Mouse (Mus musculus) limb, embryonic 15.5 days (tissue): ENCODE data around the gene Stra8. TPM values are rescaled to one million over a fixed set of nuclear protein-coding genes. Genes with fewer than 3 reads are reported as not detected.
A peak's percentile ranks its signal among the peaks of the same experiment; 100 is the strongest.

Experiments used
- ATAC-seq: fragments of 200-750 bp; cut with Nextera tagmentation; 2 replicates; pipeline ENCODE4 v1.8.0; 2017; ENCODE audit warnings: low read depth, moderate TSS enrichment; ENCODE audit not compliant: insufficient number of reproducible peaks, low FRiP score, low TSS enrichment
- H3K27ac ChIP-seq: fragments of 300-500 bp; sonication (generic); 2 replicates; pipeline ENCODE4 v1.5.1; 2015; ENCODE audit warnings: moderate library complexity, mild to moderate bottlenecking, inconsistent platforms
- H3K27me3 ChIP-seq: fragments of 300-500 bp; sonication (generic); 2 replicates; pipeline ENCODE4 v1.6.1; 2015; ENCODE audit warnings: inconsistent platforms
- H3K36me3 ChIP-seq: fragments of 300-500 bp; sonication (generic); 2 replicates; pipeline ENCODE4 v1.6.1; 2015; ENCODE audit warnings: inconsistent platforms
- H3K4me1 ChIP-seq: fragments of 300-500 bp; sonication (generic); 2 replicates; pipeline ENCODE4 v1.6.1; 2015; ENCODE audit warnings: inconsistent platforms
- H3K4me2 ChIP-seq: fragments of 300-500 bp; sonication (generic); 2 replicates; pipeline ENCODE4 v1.6.1; 2015; ENCODE audit warnings: mild to moderate bottlenecking, inconsistent platforms
- H3K4me3 ChIP-seq: fragments of 300-500 bp; sonication (generic); 2 replicates; pipeline ENCODE4 v1.5.1; 2015; ENCODE audit warnings: mild to moderate bottlenecking, inconsistent platforms
- H3K9ac ChIP-seq: fragments of 300-500 bp; sonication (generic); 2 replicates; pipeline ENCODE4 v1.6.1; 2015; ENCODE audit warnings: inconsistent platforms
- H3K9me3 ChIP-seq: fragments of 300-500 bp; sonication (generic); 2 replicates; pipeline ENCODE4 v1.6.1; 2016; ENCODE audit warnings: inconsistent platforms
- WGBS: fragments of 180-500 bp; shearing (Covaris S2); methylation state at CpG from one replicate; pipeline ENCODE4 v1.1.7; 2015; 5-methylcytosine and 5-hydroxymethylcytosine counted together
- polyA plus RNA-seq: library from polyadenylated mRNA; unstranded; fragments of >200 nt; fragmentation: Nextera tagmentation; extraction: Ambion mirVana; gene quantifications from 2 replicates; pipeline ENCODE4 v1.2.1, GENCODE M21; 2015

Gene Stra8
- polyA plus RNA-seq, 1 experiment from 2014 or later: not detected

DNA sequence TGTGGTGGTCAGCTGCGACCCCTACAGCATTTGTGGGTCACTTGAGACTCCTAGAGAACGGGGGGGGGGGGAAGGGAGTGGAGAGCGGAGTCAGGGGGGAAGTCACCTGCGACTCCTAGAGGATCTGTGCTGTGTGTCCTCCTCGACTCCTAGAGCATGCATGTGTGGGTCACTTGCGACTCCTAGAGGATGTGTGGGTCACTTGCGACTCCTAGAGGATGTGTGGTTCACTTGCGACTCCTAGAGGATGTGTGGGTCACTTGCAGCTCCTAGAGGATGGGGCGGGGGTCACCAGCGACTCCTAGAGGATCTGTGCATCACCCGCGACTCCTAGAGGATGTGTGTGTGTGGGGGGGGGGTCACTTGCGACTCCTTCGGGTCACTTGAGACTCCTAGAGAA is 2.0 kb downstream of the Stra8 start:
- no peaks in the 10 kb centered on the region for H3K27me3 ChIP-seq
- H3K27ac ChIP-seq: no peak overlapping the region
- no peak overlapping the region for H3K9ac ChIP-seq
- no peak for ATAC-seq
- no peaks in the 10 kb centered on the region for H3K36me3 ChIP-seq
- H3K9me3 ChIP-seq: no peaks in the 10 kb centered on the region
- 62% methylated on average over 14 of the region's 14 CpGs for WGBS
- no peaks in the 10 kb centered on the region for H3K4me1 ChIP-seq
- H3K4me2 ChIP-seq: no peak overlapping the region
- H3K4me3 ChIP-seq: no peak overlapping the region

DNA sequence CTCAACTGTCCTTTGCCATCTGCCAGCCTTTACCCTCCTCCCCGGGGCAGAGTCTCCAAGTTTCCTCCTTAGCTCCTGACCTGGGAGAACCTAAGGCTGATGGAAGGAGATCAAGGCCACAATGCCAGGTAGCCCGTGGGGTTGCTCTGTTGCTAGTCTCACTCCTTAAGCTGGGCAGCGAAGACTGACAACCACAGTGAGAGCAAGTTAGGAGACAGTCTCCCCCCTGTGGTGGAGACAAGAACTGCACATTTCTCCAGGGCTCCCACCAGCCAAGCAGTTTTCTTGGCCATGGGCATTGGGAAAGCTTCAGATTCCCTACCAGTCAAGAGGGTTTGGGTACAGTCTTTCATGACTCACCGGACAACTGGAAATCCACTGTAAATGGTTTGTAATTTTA is 7.2 kb downstream of the Stra8 start:
- Histone ChIP-seq H3K27me3 (no peaks in the 10 kb centered on the region), H3K9me3 (no peaks in the 10 kb centered on the region), H3K4me3 (no peak overlapping the region), H3K36me3 (no peaks in the 10 kb centered on the region), H3K27ac (no peak overlapping the region), H3K4me2 (no peak overlapping the region), H3K4me1 (no peaks in the 10 kb centered on the region), H3K9ac (no peak overlapping the region)
- 44% methylated on average over 4 of the region's 4 CpGs for WGBS
- no peak for ATAC-seq

DNA sequence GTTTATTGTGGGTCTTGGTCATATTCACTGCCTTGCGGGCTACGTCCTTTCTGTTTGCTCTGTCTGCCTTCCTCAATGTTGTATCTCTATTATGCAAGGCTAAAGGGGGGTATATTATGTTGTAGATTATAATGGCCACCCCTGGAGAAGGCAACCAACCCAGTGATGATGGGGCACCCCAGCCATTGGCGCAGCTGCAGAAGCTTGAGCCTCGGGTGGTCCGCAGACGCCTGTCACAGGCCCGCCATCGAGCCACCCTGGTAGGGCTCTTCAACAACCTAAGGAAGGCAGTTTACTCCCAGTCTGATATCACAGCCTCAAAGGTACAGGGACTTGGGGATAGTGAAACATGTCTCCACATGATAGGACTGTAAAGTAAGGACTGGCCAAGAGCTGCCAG is 7.6 kb downstream of the Stra8 start:
- H3K4me2 ChIP-seq: no peak overlapping the region
- no peaks in the 10 kb centered on the region for H3K27me3 ChIP-seq
- H3K36me3 ChIP-seq: no peaks in the 10 kb centered on the region
- H3K27ac ChIP-seq: no peak overlapping the region
- no peaks in the 10 kb centered on the region for H3K9me3 ChIP-seq
- no peak overlapping the region for H3K4me3 ChIP-seq
- no peaks in the 10 kb centered on the region for H3K4me1 ChIP-seq
- no peak for ATAC-seq
- 96% methylated on average over 8 of the region's 8 CpGs for WGBS
- no peak overlapping the region for H3K9ac ChIP-seq

DNA sequence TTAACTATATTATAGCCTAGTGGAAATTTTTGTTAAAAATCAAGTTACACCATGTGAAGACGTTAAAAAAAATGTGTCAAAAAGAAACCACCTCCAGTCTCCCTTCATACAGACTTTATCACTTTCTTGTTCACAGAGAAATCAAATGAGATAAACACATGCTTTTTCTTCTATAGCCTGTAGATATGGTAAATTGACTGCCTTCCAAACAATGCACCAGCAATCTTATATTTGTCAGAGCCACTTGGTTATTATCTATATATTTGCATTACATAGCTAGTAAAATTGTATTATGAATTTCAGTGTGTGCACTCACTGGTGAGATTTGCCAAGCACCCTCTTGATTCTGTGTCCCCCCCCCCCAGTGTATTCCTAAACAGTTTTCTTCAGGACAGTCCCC is 12.7 kb downstream of the Stra8 start:
- H3K9ac ChIP-seq: no peak overlapping the region
- ATAC-seq: no peak

DNA sequence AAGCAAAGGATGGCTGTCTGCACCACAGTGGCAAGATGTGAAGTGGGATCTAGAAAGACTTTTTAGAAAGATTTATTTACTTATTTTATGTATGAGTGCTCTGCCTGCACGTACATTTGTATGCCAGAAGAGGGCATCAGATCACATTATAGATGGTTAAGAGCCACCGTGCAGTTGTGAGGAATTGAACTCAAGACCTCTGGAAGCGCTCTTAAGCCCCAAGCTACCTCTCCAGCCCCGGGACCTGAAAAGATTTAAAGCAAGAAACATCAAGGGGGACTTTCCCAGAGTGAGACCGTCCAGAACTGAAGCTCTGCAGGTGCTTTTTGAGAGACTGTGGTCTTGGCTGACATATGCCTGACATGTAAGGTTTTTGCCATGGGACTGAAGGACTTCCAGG is 16.8 kb downstream of the Stra8 start:
- Histone ChIP-seq H3K9me3 (no peaks in the 10 kb centered on the region), H3K27me3 (no peaks in the 10 kb centered on the region), H3K4me3 (no peak overlapping the region), H3K4me2 (no peak overlapping the region), H3K36me3 (no peaks in the 10 kb centered on the region), H3K9ac (no peak overlapping the region), H3K27ac (no peak overlapping the region), H3K4me1 (no peaks in the 10 kb centered on the region)
- ATAC-seq: no peak
- 72% methylated on average over 5 of the region's 5 CpGs for WGBS

More for the DNA sequence above, 12.7 kb downstream of the Stra8 start:
- Histone ChIP-seq H3K9me3 (no peaks in the 10 kb centered on the region), H3K4me1 (no peaks in the 10 kb centered on the region), H3K27me3 (no peaks in the 10 kb centered on the region), H3K4me3 (no peak overlapping the region), H3K27ac (no peak overlapping the region), H3K36me3 (no peaks in the 10 kb centered on the region), H3K4me2 (no peak overlapping the region)
- WGBS: 76% methylated on average over 1 of the region's 1 CpGs

DNA sequence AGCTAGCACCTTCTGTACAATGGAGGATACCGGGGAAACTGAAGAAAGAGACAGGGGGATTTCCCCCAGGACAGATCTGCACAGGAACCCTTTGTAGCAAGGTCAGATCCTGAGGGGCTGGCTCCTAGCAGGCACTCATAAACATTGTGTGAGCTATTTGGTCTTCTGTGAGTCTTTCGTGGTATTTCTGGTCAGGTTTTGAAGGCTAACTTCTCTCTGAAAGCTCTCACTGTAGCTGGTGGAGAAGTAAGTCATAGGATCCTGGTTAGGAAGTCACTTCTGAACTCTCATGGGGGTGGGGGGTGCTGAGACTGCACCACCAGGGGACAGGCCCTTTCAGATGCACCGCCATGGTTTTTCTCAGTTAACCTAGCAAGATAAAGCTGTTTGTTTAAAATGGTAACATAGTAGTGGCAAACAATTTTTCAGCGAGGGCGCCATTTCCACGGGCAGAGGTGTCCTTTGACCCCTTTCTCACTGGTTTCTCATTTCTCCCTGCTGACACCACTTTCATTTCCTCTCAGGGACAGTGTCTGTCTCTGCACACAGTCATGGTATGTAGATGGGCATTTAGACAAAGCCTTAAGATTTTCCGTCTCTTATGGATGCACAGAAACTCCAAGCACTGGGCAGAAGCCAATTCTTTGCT is 18.4 kb downstream of the Stra8 start:
- no peaks in the 10 kb centered on the region for H3K9me3 ChIP-seq
- no peaks in the 10 kb centered on the region for H3K4me1 ChIP-seq
- no peaks in the 10 kb centered on the region for H3K27me3 ChIP-seq
- WGBS: 70% methylated on average over 7 of the region's 7 CpGs
- H3K36me3 ChIP-seq: no peaks in the 10 kb centered on the region
- no peak overlapping the region for H3K27ac ChIP-seq
- H3K4me3 ChIP-seq: no peak overlapping the region
- no peak overlapping the region for H3K9ac ChIP-seq
- no peak for ATAC-seq
- no peak overlapping the region for H3K4me2 ChIP-seq

DNA sequence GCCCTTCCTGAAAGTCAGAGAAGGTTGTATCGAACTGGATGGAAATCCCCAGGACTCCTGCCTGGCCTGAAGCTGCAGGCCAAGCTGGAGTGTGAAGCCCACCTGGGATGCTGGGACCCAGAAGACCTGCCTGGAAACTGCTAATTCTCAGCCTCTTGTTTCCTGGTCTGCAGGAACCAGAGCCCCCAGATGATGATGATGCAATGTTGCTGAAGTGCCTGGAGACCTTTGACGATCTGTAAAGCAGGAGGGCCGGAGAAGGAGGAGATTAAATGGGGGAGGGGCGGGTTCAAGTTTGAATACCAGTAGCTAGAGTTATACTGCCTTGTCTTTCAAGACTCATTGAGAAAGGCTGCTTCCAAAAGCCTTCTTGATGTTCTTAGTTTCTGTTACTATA is 19.0 kb downstream of the Stra8 start:
- Histone ChIP-seq H3K4me1 (no peaks in the 10 kb centered on the region), H3K4me3 (no peak overlapping the region), H3K9me3 (no peaks in the 10 kb centered on the region), H3K4me2 (no peak overlapping the region), H3K27me3 (no peaks in the 10 kb centered on the region), H3K36me3 (no peaks in the 10 kb centered on the region), H3K9ac (no peak overlapping the region), H3K27ac (no peak overlapping the region)
- WGBS: 35% methylated on average over 4 of the region's 4 CpGs
- ATAC-seq: no peak

DNA sequence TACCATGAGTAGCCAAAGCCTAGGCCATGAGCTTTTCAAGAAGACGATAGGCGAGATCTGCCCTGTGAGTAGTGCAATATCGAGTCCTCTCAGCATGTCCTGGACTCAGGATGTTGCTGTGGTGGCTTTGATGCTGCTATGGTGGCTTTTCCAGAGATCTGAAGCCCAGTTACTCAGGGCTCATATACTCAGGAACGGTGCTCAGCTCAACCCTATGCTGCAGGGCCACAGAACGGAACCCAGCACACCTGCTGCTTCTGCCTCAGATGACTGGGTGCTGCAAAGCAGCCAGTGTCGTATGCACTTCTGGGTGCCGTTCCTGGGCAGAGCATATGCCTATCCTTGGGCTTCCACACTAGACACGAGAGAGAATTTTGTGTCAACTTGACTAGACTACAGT is 19.5 kb downstream of the Stra8 start:
- no peak overlapping the region for H3K27ac ChIP-seq
- no peaks in the 10 kb centered on the region for H3K36me3 ChIP-seq
- ATAC-seq: no peak
- no peak overlapping the region for H3K4me3 ChIP-seq
- no peaks in the 10 kb centered on the region for H3K9me3 ChIP-seq
- H3K4me2 ChIP-seq: no peak overlapping the region
- no peaks in the 10 kb centered on the region for H3K27me3 ChIP-seq
- H3K9ac ChIP-seq: no peak overlapping the region
- WGBS: 90% methylated on average over 8 of the region's 8 CpGs
- no peaks in the 10 kb centered on the region for H3K4me1 ChIP-seq

DNA sequence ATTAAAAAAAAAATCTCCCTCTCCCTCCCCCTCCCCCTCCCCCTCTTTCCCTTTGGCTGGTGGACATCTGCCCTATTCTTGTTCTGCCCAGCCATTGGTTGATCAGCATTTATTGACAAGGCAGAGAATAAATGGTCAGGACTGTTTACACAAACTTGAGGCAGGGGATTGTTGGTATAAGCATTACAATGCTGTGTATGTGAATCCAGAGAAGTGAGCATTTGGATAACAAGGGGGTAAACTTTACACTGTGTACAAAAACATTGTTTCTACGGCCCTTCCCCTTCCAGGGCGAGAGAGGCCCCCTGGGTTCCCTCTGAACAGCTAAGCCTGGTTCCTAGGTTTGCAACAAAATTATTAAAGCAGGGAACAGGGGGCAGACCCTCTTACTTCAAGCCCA is 21.5 kb downstream of the Stra8 start:
- Histone ChIP-seq H3K4me3 (no peak overlapping the region), H3K9ac (no peak overlapping the region), H3K27me3 (no peaks in the 10 kb centered on the region), H3K4me1 (no peaks in the 10 kb centered on the region), H3K9me3 (no peaks in the 10 kb centered on the region), H3K4me2 (no peak overlapping the region), H3K36me3 (no peaks in the 10 kb centered on the region), H3K27ac (no peak overlapping the region)
- no peak for ATAC-seq
- WGBS: 65% methylated on average over 2 of the region's 2 CpGs

DNA sequence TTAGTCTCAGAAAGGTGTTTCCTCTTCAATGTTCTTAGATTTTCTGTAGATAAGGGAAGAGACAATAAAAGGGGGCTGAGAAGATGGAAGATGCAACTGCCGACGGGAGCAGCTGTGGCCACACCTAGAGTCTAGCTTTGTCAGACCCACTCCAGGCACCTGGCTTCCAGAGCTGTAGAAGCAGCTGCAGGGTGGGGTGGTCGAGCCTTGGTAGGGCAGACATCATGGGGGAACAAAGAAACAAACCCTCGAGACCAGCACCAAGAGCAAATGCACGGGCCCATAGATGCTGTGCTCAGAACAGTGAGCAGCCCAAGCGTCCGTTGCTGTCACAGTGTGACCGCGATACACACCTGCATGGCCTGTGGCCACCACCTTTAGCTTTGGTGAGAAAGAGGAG is 22.5 kb downstream of the Stra8 start:
- H3K9ac ChIP-seq: no peak overlapping the region
- H3K4me3 ChIP-seq: no peak overlapping the region
- WGBS: 86% methylated on average over 9 of the region's 9 CpGs
- H3K4me1 ChIP-seq: no peaks in the 10 kb centered on the region
- H3K27me3 ChIP-seq: no peaks in the 10 kb centered on the region
- H3K9me3 ChIP-seq: no peaks in the 10 kb centered on the region
- no peak overlapping the region for H3K4me2 ChIP-seq
- no peak for ATAC-seq
- no peaks in the 10 kb centered on the region for H3K36me3 ChIP-seq
- H3K27ac ChIP-seq: no peak overlapping the region

DNA sequence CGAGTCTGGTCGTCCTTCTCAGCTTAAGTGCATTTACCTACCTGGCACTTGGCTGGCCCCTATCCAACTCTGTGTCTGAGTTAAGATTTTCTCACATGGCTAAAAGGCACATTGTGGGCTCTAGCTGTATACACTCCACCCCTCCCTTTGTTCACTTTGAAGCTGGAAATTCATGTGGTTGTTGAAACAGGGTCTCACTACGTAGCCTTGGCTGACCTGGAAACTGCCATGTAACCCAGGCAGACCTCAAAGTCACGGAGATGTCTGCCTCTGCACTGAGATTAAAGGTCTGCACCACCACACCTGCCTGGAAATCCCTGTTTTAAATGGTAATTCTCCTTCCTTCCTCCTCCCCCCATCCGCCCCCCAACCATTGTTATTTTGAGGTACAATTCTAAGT is 23.5 kb downstream of the Stra8 start:
- WGBS: 72% methylated on average over 5 of the region's 5 CpGs
- peaks cover 1% of the 10 kb centered on the region; the same call in 1 of the 2 replicates for H3K4me1 ChIP-seq
- ATAC-seq: no peak

DNA sequence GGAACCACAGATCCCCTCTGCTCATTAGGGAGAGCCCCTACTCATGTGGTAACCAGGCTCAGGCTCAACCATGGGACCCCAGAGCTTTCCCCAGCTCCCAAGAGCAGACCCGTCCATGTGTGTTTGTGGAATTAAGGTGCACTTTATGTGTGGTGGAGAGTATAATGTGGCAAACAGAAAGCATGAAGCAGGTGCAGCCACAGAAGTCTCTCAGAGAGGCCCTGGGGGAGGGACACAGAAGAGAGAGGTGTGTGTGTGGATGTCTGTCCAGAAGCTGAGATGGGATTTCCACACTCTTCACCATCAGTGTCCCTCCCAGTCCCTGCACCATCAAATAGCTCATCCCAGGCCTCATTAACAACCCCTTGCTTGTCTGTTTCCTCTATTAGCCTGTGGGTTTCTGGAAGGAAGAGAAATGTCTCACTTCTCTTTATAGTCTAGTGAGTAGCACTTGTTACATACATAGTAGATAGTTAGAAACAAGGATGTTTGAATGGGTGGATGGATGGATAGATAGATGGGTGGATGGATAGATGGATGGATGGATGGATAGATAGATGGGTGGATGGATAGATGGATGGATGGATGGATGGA is 26.6 kb downstream of the Stra8 start:
- WGBS: 90% methylated on average over 1 of the region's 1 CpGs
- H3K4me1 ChIP-seq: peaks cover 5% of the 10 kb centered on the region
- no peaks in the 10 kb centered on the region for H3K36me3 ChIP-seq
- no peak overlapping the region for H3K27ac ChIP-seq
- H3K9me3 ChIP-seq: no peaks in the 10 kb centered on the region
- H3K9ac ChIP-seq: no peak overlapping the region
- H3K4me3 ChIP-seq: no peak overlapping the region
- ATAC-seq: no peak
- peaks cover 4% of the 10 kb centered on the region; the same call in 1 of the 2 replicates for H3K27me3 ChIP-seq
- no peak overlapping the region for H3K4me2 ChIP-seq

More for the DNA sequence above, 23.5 kb downstream of the Stra8 start:
- Histone ChIP-seq H3K9me3 (no peaks in the 10 kb centered on the region), H3K27me3 (no peaks in the 10 kb centered on the region), H3K36me3 (no peaks in the 10 kb centered on the region), H3K4me2 (no peak overlapping the region), H3K9ac (no peak overlapping the region), H3K4me3 (no peak overlapping the region), H3K27ac (no peak overlapping the region)

DNA sequence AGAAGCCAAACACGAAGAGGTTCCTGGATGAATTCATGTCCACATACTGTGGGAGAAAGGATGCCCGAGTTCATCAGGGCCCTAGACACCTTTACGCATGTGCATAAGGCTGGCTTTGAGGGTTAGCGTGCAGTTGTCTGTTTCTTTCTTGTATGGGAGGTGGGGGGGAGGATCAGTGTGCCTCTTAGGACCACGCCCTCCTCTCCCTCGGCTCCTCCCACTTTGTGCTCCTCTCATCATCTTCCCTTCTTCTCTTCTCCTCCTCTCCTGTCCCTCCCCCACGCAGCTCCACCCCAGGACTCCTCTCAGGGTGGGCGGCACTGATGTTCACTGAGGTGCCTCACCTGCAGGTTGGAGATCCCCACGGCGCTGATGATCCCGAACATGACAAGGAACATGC is 28.5 kb downstream of the Stra8 start:
- 27% methylated on average over 11 of the region's 11 CpGs for WGBS
- Histone ChIP-seq H3K36me3 (no peaks in the 10 kb centered on the region), H3K27ac (no peak overlapping the region), H3K27me3 (peaks cover 4% of the 10 kb centered on the region; the same call in 1 of the 2 replicates), H3K9me3 (no peaks in the 10 kb centered on the region), H3K4me3 (no peak overlapping the region), H3K4me1 (peaks cover 5% of the 10 kb centered on the region), H3K4me2 (peak overlapping the region; percentile 32; the same call in 1 of the 2 replicates), H3K9ac (no peak overlapping the region)
- no peak for ATAC-seq
